Mouse (Mus musculus) midbrain, embryonic 10.5 days (tissue): ENCODE measurements around the gene Hist1h1c. TPM values are rescaled to one million over a fixed set of nuclear protein-coding genes. Genes with fewer than 3 reads are reported as not detected.

ENCODE experiments used
- DNase-seq: peaks from one replicate; pipeline ENCODE4 v3.0.0-alpha.2; 2017; ENCODE audit warnings: low spot score
- H3K27ac ChIP-seq: fragments of 300-500 bp; sonication (generic); replicated peaks from 2 replicates; pipeline ENCODE4 v1.5.1; 2016; ENCODE audit warnings: mild to moderate bottlenecking
- H3K27me3 ChIP-seq: fragments of 300-500 bp; sonication (generic); 2 replicates; pipeline ENCODE4 v1.6.1; 2016; ENCODE audit warnings: low read depth, mild to moderate bottlenecking; ENCODE audit not compliant: poor library complexity, severe bottlenecking
- H3K36me3 ChIP-seq: fragments of 300-500 bp; sonication (generic); 2 replicates; pipeline ENCODE4 v1.6.1; 2016; ENCODE audit warnings: mild to moderate bottlenecking, moderate library complexity
- H3K4me1 ChIP-seq: fragments of 300-500 bp; sonication (generic); 2 replicates; pipeline ENCODE4 v1.6.1; 2016
- H3K4me3 ChIP-seq: fragments of 300-500 bp; sonication (generic); 2 replicates; pipeline ENCODE4 v1.5.1; 2016; ENCODE audit warnings: mild to moderate bottlenecking, moderate library complexity
- H3K9me3 ChIP-seq: fragments of 300-500 bp; sonication (generic); replicated peaks from 2 replicates; pipeline ENCODE4 v1.6.1; 2016; ENCODE audit warnings: mild to moderate bottlenecking
- WGBS: fragments of 180-500 bp; shearing (Covaris S2); methylation state at CpG from one replicate; pipeline ENCODE4 v1.1.7; 2016; 5-methylcytosine and 5-hydroxymethylcytosine counted together
- polyA plus RNA-seq: library from polyadenylated mRNA; unstranded; fragments of >200 nt; fragmentation: Nextera tagmentation; extraction: Ambion mirVana; gene quantifications from 2 replicates; pipeline ENCODE4 v1.2.1, GENCODE M21; 2016

Hist1h1c gene
- 8.8 and 9.5 TPM in 2 replicates for polyA plus RNA-seq

DNA sequence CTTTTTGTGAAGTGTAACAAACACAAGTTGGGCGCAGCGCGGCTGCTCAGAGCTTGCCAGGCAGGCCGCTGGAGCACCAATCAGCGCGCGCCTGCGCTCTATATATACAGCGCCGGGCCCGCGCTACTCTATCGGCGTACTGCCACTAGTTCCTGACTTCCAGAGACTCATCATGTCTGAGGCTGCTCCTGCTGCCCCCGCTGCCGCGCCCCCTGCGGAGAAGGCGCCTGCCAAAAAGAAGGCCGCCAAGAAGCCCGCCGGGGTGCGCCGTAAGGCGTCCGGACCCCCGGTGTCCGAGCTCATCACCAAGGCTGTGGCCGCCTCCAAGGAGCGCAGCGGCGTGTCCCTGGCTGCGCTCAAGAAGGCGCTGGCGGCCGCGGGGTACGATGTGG lies at the start of gene Hist1h1c:
TSS of gene Hist1h1c (plus strand) at position 132 of the 392 bp plus-strand sequence.
- under 1% methylated on average over 38 of the region's 38 CpGs for WGBS
- no peaks in the 10 kb centered on the region for H3K9me3 ChIP-seq
- DNase-seq = peak; percentile 91
- H3K4me1 ChIP-seq = peaks cover 34% of the 10 kb centered on the region
- no peaks in the 10 kb centered on the region for H3K27me3 ChIP-seq
- H3K27ac ChIP-seq = peak within 1 kb of the TSS; percentile 96
- peak within 1 kb of the TSS; percentile 67 for H3K4me3 ChIP-seq
- no peaks in the 10 kb centered on the region for H3K36me3 ChIP-seq

DNA sequence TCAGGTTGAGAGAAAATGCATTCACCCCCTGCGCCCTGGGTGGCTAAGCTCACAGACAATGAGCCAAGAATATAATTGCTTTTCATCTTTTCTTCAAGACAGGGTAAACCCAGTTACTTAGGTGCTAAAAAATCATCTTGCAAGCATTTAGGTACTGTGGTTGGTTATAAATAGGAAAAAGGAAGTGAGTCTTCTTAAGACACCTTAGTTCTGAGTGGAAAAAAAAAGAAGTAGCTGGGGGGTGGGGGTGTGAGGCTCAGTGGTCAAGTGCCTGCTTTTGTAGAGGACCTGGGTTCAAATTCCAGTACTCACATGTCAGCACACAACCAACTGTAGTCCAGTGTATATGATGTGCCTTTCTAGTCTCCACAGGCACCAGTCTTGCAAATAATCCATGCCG lies 49.7 kb upstream of the Hist1h1c start:
- H3K9me3 ChIP-seq = no peaks in the 10 kb centered on the region
- peaks cover 15% of the 10 kb centered on the region for H3K4me1 ChIP-seq
- DNase-seq = no peak
- H3K27me3 ChIP-seq = no peaks in the 10 kb centered on the region
- H3K27ac ChIP-seq = no peak overlapping the region
- no peak overlapping the region for H3K4me3 ChIP-seq
- WGBS = 93% methylated on average over 2 of the region's 2 CpGs
- H3K36me3 ChIP-seq = no peaks in the 10 kb centered on the region

DNA sequence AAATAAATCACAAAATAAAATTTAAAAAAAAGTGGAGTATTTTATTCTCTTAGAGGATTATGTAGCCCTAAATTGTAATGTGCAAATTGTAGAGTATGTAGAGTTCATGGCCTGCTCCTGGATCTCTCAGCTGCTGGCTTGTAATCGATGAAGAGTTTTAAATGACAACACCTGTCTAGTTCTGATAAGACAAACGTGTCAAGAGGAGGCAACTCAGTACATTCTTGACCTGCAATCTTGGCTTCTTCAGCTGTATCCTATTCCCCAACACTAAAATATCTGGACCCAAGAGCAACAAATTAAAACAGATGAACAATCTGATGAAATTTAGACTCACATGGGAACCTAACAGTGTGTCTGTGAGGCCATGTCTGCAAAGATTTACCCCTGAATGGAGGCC lies 49.1 kb upstream of the Hist1h1c start:
- Histone ChIP-seq H3K27me3 (no peaks in the 10 kb centered on the region), H3K4me3 (no peak overlapping the region), H3K36me3 (no peaks in the 10 kb centered on the region), H3K4me1 (peaks cover 15% of the 10 kb centered on the region), H3K27ac (no peak overlapping the region), H3K9me3 (no peaks in the 10 kb centered on the region)
- 90% methylated on average over 2 of the region's 2 CpGs for WGBS
- no peak for DNase-seq

DNA sequence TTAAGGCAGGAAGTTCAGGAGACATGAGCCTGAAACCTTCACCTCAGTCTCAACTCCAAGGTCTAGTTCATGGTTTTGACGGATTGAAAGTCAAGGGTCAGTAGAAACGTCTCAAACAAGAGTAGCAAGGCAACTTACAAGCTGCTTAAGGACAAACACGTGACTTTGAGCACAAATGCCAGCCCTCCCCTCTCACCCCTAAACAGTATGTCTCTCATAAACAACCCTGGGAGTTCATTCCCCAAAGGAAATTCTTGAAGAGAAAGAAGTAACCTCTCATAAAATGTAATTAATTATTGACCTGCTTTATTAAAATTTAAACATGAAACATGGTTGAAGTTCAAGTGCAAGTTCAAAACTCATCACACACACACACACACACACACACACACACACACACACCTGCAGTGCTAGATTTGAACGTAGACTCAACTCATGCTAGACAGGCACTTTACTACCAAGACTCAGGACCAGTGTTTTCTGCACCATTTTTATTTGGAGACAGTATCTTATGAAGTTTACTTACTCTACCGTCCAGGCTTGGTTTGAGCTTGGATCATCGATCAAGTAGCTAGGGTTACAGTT lies 44.7 kb upstream of the Hist1h1c start:
- H3K9me3 ChIP-seq = no peaks in the 10 kb centered on the region
- no peaks in the 10 kb centered on the region for H3K36me3 ChIP-seq
- no peak overlapping the region for H3K4me3 ChIP-seq
- DNase-seq = no peak
- H3K27ac ChIP-seq = 0 out of 2 replicates have a peak overlapping the region, but pooled peaks have one; percentile 9
- 83% methylated on average over 6 of the region's 6 CpGs for WGBS
- no peaks in the 10 kb centered on the region for H3K27me3 ChIP-seq
- H3K4me1 ChIP-seq = peaks cover 20% of the 10 kb centered on the region

DNA sequence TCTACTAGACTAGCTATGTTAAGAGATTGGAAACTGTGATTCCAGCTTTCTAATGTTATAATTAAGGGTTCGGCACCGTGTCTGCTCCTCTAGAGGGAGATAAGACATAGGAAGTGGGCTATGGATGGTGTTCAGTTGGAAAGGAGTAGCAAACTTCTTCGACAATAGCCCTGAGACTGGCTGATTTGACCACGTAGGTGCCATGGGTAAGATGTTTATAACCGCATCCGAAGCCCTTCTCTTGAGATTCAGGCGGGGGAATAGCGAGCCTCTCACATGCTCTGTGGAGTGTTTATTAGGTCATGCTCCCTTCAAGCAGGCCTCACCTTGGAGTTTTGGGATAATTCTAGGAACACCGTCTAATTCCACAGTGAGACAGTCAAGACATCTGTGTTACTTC lies 43.7 kb upstream of the Hist1h1c start:
- peak overlapping the region; percentile 28; the same call in 1 of the 2 replicates for H3K27ac ChIP-seq
- H3K4me3 ChIP-seq = no peak overlapping the region
- H3K27me3 ChIP-seq = no peaks in the 10 kb centered on the region
- WGBS = 93% methylated on average over 9 of the region's 9 CpGs
- peaks cover 24% of the 10 kb centered on the region for H3K4me1 ChIP-seq
- no peaks in the 10 kb centered on the region for H3K9me3 ChIP-seq
- no peak for DNase-seq
- H3K36me3 ChIP-seq = no peaks in the 10 kb centered on the region

DNA sequence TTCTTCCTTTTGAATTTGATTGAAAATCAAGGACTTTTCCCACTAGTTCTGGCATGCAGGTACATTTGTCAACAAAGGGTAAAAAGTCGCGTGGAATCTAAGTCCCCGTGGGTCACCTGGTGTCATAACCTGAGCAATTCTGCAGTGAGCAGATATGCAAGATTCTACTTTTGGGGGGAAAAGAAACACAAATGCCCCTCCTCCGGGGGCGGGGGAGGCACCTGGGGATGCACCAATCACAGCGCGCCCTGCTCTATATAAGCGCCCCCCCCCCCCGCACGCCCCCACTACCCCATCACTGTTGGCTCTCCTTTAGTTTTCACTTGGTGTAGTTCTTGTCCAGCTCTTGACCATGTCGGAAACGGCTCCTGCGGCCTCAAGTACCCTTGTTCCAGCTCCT lies 43.1 kb upstream of the Hist1h1c start, which contains the start of gene Hist1h1t:
TSS of gene Hist1h1t (plus strand) at position 301 of the 400 bp plus-strand sequence.
- no peak for DNase-seq
- 0 out of 2 replicates have a peak within 1 kb of the TSS, but pooled peaks have one; percentile 3 for H3K4me3 ChIP-seq
- peak within 1 kb of the TSS; percentile 80 for H3K27ac ChIP-seq
- H3K36me3 ChIP-seq = no peaks in the 10 kb centered on the region
- H3K9me3 ChIP-seq = no peaks in the 10 kb centered on the region
- peaks cover 24% of the 10 kb centered on the region for H3K4me1 ChIP-seq
- no peaks in the 10 kb centered on the region for H3K27me3 ChIP-seq
- WGBS = 49% methylated on average over 12 of the region's 13 CpGs

DNA sequence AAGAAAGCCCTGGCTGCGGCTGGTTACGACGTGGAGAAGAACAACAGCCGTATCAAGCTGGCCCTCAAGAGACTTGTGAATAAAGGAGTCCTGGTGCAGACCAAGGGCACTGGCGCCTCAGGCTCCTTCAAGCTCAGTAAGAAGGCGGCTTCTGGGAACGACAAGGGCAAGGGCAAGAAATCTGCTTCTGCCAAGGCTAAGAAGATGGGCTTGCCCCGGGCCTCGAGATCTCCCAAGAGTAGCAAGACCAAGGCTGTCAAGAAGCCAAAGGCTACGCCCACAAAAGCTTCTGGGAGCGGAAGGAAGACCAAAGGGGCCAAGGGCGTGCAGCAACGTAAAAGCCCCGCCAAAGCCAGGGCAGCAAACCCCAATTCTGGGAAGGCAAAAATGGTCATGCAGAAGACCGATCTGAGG lies 42.5 kb upstream of the Hist1h1c start:
- 0 out of 2 replicates have a peak overlapping the region, but pooled peaks have one; percentile 3 for H3K4me3 ChIP-seq
- no peak for DNase-seq
- H3K27ac ChIP-seq = peak overlapping the region; percentile 80
- no peaks in the 10 kb centered on the region for H3K36me3 ChIP-seq
- H3K9me3 ChIP-seq = no peaks in the 10 kb centered on the region
- 68% methylated on average over 15 of the region's 15 CpGs for WGBS
- H3K27me3 ChIP-seq = no peaks in the 10 kb centered on the region
- peaks cover 29% of the 10 kb centered on the region for H3K4me1 ChIP-seq

DNA sequence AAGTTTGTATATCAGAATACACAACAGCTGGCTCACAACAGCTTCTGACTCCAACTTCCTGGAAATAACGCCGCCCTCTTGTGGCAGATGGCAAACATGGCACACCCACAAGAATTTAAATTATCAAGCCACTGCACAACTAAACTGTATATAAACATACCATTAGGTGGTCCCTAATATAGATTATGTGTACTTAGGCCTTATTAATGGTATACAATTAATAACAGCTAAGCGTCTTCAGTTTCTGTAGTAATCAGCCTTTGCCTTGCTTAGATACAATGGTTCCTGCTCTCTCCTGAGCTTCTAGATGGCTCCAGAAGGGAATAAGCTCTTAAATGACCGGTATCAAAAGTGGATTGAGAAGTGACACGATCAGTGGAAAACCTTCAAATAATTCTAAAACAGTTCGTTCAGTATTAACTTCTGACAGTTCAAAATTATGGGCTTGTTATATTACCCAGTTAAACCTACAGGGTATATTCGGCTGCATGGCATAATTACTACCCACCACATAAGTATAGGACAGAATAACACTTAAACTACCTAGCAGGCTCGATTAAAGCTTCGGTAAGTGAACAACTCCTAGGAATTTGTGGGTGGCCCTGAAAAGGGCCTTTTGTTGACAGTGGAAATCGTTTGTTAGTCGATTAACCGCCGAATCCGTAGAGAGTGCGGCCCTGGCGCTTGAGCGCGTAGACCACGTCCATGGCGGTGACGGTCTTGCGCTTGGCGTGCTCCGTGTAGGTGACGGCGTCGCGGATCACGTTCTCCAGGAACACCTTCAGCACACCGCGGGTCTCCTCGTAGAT lies 40.9 kb upstream of the Hist1h1c start:
- peak overlapping the region; percentile 60 for H3K4me3 ChIP-seq
- DNase-seq = peak; percentile 63
- WGBS = 1% methylated on average over 22 of the region's 32 CpGs
- H3K27ac ChIP-seq = peak overlapping the region; percentile 88
- H3K36me3 ChIP-seq = no peaks in the 10 kb centered on the region
- H3K27me3 ChIP-seq = no peaks in the 10 kb centered on the region
- H3K4me1 ChIP-seq = peaks cover 30% of the 10 kb centered on the region
- no peaks in the 10 kb centered on the region for H3K9me3 ChIP-seq

DNA sequence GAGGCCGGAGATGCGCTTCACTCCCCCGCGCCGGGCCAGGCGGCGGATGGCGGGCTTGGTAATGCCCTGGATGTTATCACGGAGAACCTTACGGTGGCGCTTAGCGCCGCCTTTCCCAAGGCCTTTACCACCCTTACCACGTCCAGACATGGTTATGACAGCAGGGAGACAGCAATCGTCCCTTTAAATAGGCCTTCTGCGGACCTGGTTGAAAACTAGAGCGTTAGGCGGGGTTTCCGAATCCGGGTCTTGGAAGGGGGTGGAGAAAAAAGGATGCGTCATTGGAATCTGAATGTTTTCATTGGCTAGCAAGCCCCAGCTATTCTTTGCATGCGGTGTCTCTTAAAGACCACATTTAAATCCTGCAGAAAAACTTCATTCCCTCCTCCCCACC lies 40.3 kb upstream of the Hist1h1c start, which contains the start of gene Hist1h4c:
TSS of gene Hist1h4c (minus strand) at position 155 of the 394 bp plus-strand sequence.
- no peaks in the 10 kb centered on the region for H3K36me3 ChIP-seq
- peak within 1 kb of the TSS; percentile 88 for H3K27ac ChIP-seq
- H3K4me1 ChIP-seq = peaks cover 30% of the 10 kb centered on the region
- H3K27me3 ChIP-seq = no peaks in the 10 kb centered on the region
- DNase-seq = peak; percentile 97
- WGBS = 0% methylated on average over 20 of the region's 22 CpGs
- H3K9me3 ChIP-seq = no peaks in the 10 kb centered on the region
- H3K4me3 ChIP-seq = peak within 1 kb of the TSS; percentile 60

DNA sequence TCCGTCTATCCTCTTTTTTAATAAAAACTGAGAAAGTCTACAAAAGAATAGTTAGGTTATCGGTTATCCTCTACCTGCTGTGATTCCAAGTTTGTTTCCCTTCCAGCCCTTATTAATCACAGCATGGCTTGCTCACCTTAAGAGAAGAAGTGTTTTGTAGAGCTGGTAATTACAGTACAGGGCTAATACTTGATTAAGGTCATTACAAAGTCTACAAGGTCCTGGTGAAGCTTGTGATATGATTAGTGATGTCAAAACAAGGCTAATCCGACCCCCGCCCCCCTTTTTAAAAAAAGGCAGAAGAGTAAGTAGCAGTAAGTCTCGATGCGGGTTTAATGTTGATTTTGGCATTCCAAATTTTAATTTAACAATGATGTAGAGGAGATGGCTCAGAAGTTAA lies 39.6 kb upstream of the Hist1h1c start:
- DNase-seq = no peak
- WGBS = 59% methylated on average over 6 of the region's 6 CpGs

DNA sequence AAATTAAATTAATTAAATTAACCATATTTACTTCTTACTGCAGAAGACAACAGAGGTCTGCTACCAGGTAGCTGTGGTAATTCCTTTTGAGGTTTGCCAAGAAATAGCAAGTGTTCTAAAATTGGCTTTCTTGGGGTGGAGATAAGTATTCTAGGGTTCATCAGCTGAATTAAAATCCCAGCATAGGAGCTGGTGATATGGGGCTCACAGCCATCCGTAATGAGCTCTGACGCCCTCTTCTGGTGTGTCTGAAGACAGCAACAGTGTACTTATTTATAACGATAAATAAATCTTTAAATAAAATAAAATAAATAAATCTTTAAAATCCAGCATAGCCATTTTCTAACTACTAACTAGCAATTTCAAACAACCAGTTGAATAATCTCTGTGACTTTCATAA lies 38.8 kb upstream of the Hist1h1c start:
- WGBS = 70% methylated on average over 3 of the region's 3 CpGs
- Histone ChIP-seq H3K4me3 (no peak overlapping the region), H3K36me3 (no peaks in the 10 kb centered on the region), H3K4me1 (peaks cover 30% of the 10 kb centered on the region), H3K27ac (peak overlapping the region; percentile 88; the same call in 1 of the 2 replicates), H3K9me3 (no peaks in the 10 kb centered on the region), H3K27me3 (no peaks in the 10 kb centered on the region)
- DNase-seq = no peak

More for the DNA sequence above, 39.6 kb upstream of the Hist1h1c start:
- Histone ChIP-seq H3K9me3 (no peaks in the 10 kb centered on the region), H3K4me3 (peak overlapping the region; percentile 60; the same call in 1 of the 2 replicates), H3K27ac (peak overlapping the region; percentile 88), H3K36me3 (no peaks in the 10 kb centered on the region), H3K27me3 (no peaks in the 10 kb centered on the region), H3K4me1 (peaks cover 30% of the 10 kb centered on the region)

DNA sequence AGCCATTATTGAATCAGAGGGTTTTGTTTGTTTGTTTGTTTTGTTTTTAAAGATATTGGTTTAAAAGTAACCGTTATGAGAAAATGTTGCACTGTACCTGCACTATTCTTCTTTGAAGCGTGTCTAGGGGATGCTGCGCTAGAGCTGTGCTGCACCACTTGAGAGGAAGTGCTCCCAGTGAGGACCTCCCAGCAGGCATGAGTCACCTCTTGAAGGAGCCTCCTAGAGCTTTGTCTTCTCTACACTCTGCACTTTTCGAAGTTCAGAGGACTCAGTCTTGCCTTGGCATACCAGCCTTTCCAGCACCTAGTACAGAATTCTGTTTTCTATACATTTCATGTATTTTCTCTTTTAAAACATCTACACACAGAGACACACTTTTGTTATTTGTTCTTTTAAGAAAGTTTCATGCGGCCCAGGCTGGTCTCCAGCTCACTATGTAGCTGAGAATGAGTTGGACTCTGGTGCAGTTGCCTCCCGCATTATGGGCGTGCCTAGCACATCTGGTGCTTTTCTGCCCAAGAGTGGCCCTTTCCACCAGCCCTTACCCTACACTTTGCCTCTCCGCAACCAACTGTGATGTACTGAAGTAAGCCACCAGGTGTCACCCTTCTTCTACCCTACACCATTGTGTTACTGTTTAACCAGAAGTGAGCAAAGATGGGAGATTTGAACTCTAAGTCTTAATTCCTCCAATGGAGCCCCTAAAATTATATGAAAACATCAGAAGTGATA lies 37.7 kb upstream of the Hist1h1c start:
- no peaks in the 10 kb centered on the region for H3K27me3 ChIP-seq
- H3K27ac ChIP-seq = peak overlapping the region; percentile 35
- no peaks in the 10 kb centered on the region for H3K9me3 ChIP-seq
- 33% methylated on average over 8 of the region's 8 CpGs for WGBS
- peaks cover 24% of the 10 kb centered on the region for H3K4me1 ChIP-seq
- no peak overlapping the region for H3K4me3 ChIP-seq
- peak; percentile 75 for DNase-seq
- no peaks in the 10 kb centered on the region for H3K36me3 ChIP-seq
